Mouse (Mus musculus) hindbrain, embryonic 11.5 days (tissue): ENCODE results near the gene Ankrd31. TPM values are rescaled to one million over a fixed set of nuclear protein-coding genes. Genes with fewer than 3 reads are reported as not detected.
A peak's percentile ranks its signal among the peaks of the same experiment; 100 is the strongest.
"Not testable (repeated sequence)": the region's sequence is repeated elsewhere in the genome, so short reads cannot be mapped to it uniquely, and the experiment has no call there.

Source experiments
- ATAC-seq: fragments of 200-750 bp; cut with Nextera tagmentation; 2 replicates; pipeline ENCODE4 v1.8.0; 2017; ENCODE audit warnings: mild to moderate bottlenecking, moderate TSS enrichment, moderate library complexity; ENCODE audit not compliant: low FRiP score
- DNase-seq: peaks from one replicate; pipeline ENCODE4 v3.0.0-alpha.2; 2015; ENCODE audit warnings: low spot score
- H3K27ac ChIP-seq: fragments of 300-500 bp; sonication (generic); 2 replicates; pipeline ENCODE4 v1.5.1; 2014; ENCODE audit warnings: mild to moderate bottlenecking, low read depth, low read length
- H3K27me3 ChIP-seq: fragments of 300-500 bp; sonication (generic); 2 replicates; pipeline ENCODE4 v1.6.1; 2014; ENCODE audit warnings: mild to moderate bottlenecking, low read length, moderate library complexity, mixed read lengths; ENCODE audit not compliant: control insufficient read depth, insufficient read depth
- H3K36me3 ChIP-seq: fragments of 300-500 bp; sonication (generic); 2 replicates; pipeline ENCODE4 v1.6.1; 2014; ENCODE audit warnings: mild to moderate bottlenecking, low read length, moderate library complexity, mixed read lengths; ENCODE audit not compliant: control insufficient read depth, insufficient read depth
- H3K4me1 ChIP-seq: fragments of 300-500 bp; sonication (generic); replicated peaks from 2 replicates; pipeline ENCODE4 v1.6.1; 2014; ENCODE audit warnings: low read length, mixed read lengths; ENCODE audit not compliant: control insufficient read depth, insufficient read depth
- H3K4me2 ChIP-seq: fragments of 300-500 bp; sonication (generic); replicated peaks from 2 replicates; pipeline ENCODE4 v1.6.1; 2014; ENCODE audit warnings: mild to moderate bottlenecking, low read depth, low read length
- H3K4me3 ChIP-seq: fragments of 300-500 bp; sonication (generic); 2 replicates; pipeline ENCODE4 v1.5.1; 2014; ENCODE audit warnings: low read depth, low read length
- H3K9ac ChIP-seq: fragments of 300-500 bp; sonication (generic); 2 replicates; pipeline ENCODE4 v1.6.1; 2014; ENCODE audit warnings: low read depth, low read length
- H3K9me3 ChIP-seq: fragments of 300-500 bp; sonication (generic); 2 replicates; pipeline ENCODE4 v1.6.1; 2016; ENCODE audit warnings: low read length; ENCODE audit not compliant: control insufficient read depth
- WGBS: fragments of 180-500 bp; shearing (Covaris S2); extraction: QIAGEN DNeasy Blood & Tissue Kit; methylation state at CpG from one replicate; pipeline ENCODE4 v1.1.7; 2014; 5-methylcytosine and 5-hydroxymethylcytosine counted together
- polyA plus RNA-seq: library from polyadenylated mRNA; unstranded; fragments of >200 nt; fragmentation: Nextera tagmentation; extraction: Ambion mirVana; gene quantifications from 2 replicates; pipeline ENCODE4 v1.2.1, GENCODE M21; 2014

The Ankrd31 gene
- polyA plus RNA-seq, 1 experiment from 2014 or later: not detected

GRCm38 (mm10) chr13:96878220-96879057, 130.4 kb downstream of the Ankrd31 start:
- Histone ChIP-seq H3K9me3 (no peaks in the 10 kb centered on the region), H3K27ac (no peak overlapping the region), H3K36me3 (no peaks in the 10 kb centered on the region), H3K4me2 (no peak overlapping the region), H3K9ac (no peak overlapping the region), H3K27me3 (no peaks in the 10 kb centered on the region), H3K4me3 (no peak overlapping the region), H3K4me1 (no peaks in the 10 kb centered on the region)
- ATAC-seq: no peak
- no peak for DNase-seq
- 73% methylated on average over 12 of the region's 12 CpGs for whole genome bisulfite sequencing

- ATAC-seq: no peak
- DNase-seq: no peak
- Histone ChIP-seq H3K9me3 (no peaks in the 10 kb centered on the region), H3K4me2 (no peak overlapping the region), H3K4me1 (no peaks in the 10 kb centered on the region), H3K27me3 (no peaks in the 10 kb centered on the region), H3K36me3 (no peaks in the 10 kb centered on the region), H3K27ac (no peak overlapping the region), H3K4me3 (no peak overlapping the region), H3K9ac (no peak overlapping the region)
- 36% methylated on average over 1 of the region's 1 CpGs for WGBS
Measured at GRCm38 (mm10) chr13:96884534-96884933, 136.5 kb downstream of the Ankrd31 start.

GRCm38 (mm10) chr13:96889985-96890384, 141.9 kb downstream of the Ankrd31 start:
- 41% methylated on average over 2 of the region's 2 CpGs for WGBS
- Histone ChIP-seq H3K36me3 (no peaks in the 10 kb centered on the region), H3K9me3 (no peaks in the 10 kb centered on the region), H3K4me1 (no peaks in the 10 kb centered on the region), H3K27ac (no peak overlapping the region), H3K4me2 (no peak overlapping the region), H3K9ac (no peak overlapping the region), H3K27me3 (no peaks in the 10 kb centered on the region), H3K4me3 (no peak overlapping the region)
- DNase-seq (no peak), ATAC-seq (no peak)

DNA sequence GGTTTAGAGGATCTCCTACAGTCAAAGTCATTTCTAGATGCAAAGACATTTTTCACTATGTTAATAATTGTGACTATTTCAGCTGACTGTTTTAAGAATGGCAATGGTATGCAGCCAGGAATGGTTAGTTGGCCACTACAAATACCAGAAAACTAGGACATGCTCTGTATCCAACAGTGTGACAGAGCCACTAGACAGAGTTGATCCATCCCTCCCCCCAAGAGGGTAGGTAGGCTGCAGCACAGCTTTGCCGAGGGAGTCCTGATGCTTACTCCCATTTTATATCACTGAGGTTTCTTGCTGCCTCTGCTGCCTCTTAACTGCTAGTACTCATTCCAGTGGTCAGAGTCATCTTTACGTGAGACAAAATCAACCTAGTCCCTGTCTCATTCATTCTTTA, 147.1 kb downstream of the Ankrd31 start:
- Histone ChIP-seq H3K9ac (no peak overlapping the region), H3K9me3 (no peaks in the 10 kb centered on the region), H3K27me3 (no peaks in the 10 kb centered on the region), H3K36me3 (no peaks in the 10 kb centered on the region), H3K27ac (no peak overlapping the region), H3K4me1 (no peaks in the 10 kb centered on the region), H3K4me2 (no peak overlapping the region), H3K4me3 (no peak overlapping the region)
- no peak for DNase-seq
- no peak for ATAC-seq
- 88% methylated on average over 2 of the region's 2 CpGs for WGBS

DNA sequence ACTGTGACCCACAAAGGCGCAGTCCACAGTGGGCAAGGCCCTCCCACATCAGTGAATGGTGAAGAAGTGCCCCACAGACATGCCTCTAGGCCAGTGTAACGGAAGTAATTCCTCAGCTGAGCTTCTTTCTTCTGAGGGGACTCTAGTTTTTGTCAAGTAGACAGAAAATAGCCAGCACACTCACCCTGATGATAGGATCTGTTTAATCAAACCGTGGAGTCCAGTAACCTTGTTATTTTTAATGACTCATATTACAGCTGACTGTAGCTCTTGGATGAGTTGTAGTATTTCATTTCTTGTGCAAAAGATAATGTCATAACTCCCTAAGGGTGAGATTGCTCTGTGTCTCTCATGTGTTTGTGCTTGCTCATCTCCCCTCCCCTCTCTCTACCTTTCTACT, 158.6 kb downstream of the Ankrd31 start:
- no peak overlapping the region for H3K4me2 ChIP-seq
- H3K27me3 ChIP-seq: no peaks in the 10 kb centered on the region
- WGBS: 70% methylated on average over 3 of the region's 3 CpGs
- no peaks in the 10 kb centered on the region for H3K4me1 ChIP-seq
- H3K9me3 ChIP-seq: no peaks in the 10 kb centered on the region
- H3K4me3 ChIP-seq: no peak overlapping the region
- ATAC-seq (no peak), DNase-seq (no peak)
- H3K27ac ChIP-seq: no peak overlapping the region
- H3K36me3 ChIP-seq: no peaks in the 10 kb centered on the region
- H3K9ac ChIP-seq: no peak overlapping the region

GRCm38 (mm10) chr13:96911202-96911601, 163.1 kb downstream of the Ankrd31 start:
- Histone ChIP-seq H3K9me3 (no peaks in the 10 kb centered on the region), H3K4me1 (no peaks in the 10 kb centered on the region), H3K27ac (no peak overlapping the region), H3K9ac (no peak overlapping the region), H3K4me3 (no peak overlapping the region), H3K27me3 (no peaks in the 10 kb centered on the region), H3K4me2 (no peak overlapping the region), H3K36me3 (no peaks in the 10 kb centered on the region)
- ATAC-seq (no peak), DNase-seq (no peak)
- WGBS: 87% methylated on average over 3 of the region's 3 CpGs

DNA sequence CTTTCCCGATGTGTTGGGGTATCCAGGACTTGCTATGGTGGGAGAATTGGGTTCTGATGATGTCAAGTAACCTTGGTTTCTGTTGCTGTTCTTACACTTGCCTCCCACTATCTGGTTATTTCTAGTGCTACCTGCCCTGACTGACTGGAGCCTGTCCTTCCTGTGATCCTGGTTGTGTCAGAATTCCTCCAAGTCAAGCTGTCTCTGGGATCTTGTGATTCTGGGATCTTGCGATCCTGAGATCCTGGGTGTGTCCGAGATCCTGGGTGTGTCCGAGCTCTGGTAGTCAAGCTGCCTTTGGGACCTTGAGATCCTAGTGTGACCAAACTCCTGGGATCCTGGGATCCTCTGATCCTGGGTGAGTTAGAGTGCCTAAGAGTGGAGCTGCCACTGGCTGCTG, 175.1 kb downstream of the Ankrd31 start:
- not testable (repeated sequence) for H3K4me1 ChIP-seq, DNase-seq, H3K4me3 ChIP-seq, H3K36me3 ChIP-seq, H3K9me3 ChIP-seq, H3K9ac ChIP-seq, H3K4me2 ChIP-seq, H3K27ac ChIP-seq, ATAC-seq
- H3K27me3 ChIP-seq: peaks cover 10% of the 10 kb centered on the region; the same call in 1 of the 2 replicates
- 98% methylated on average over 4 of the region's 4 CpGs for WGBS

- Histone ChIP-seq H3K27ac (no peak within 1 kb of the TSS), H3K4me2 (peak within 1 kb of the TSS; percentile 100), H3K36me3 (no peaks in the 10 kb centered on the region), H3K9me3 (no peaks in the 10 kb centered on the region), H3K4me3 (peak within 1 kb of the TSS; percentile 65), H3K4me1 (0 out of 2 replicates have a peak, but pooled peaks cover 8% of the 10 kb centered on the region), H3K9ac (peak within 1 kb of the TSS; percentile 59), H3K27me3 (peaks cover 10% of the 10 kb centered on the region; the same call in 1 of the 2 replicates)
- peak; percentile 70 for ATAC-seq
- 12% methylated on average over 45 of the region's 56 CpGs for WGBS
- peak; percentile 74 for DNase-seq
Measured at GRCm38 (mm10) chr13:96923999-96924961, 176.2 kb downstream of the Ankrd31 start, which contains the start of gene Gcnt4. Gene Gcnt4 (plus strand): TSS chr13:96924689.
